Mouse (Mus musculus) Patski (cell line): ENCODE measurements at regions not wholly inside any gene's neighbourhood (a gene's known extent, or its start where the extent isn't known, plus 50 kb on each side); places are given as distances from the start of the nearest gene placed in this dataset.
A peak's percentile ranks its signal among the peaks of the same experiment; 100 is the strongest.

Experiments
- ATAC-seq: fragments of 100-300 bp; one replicate; pipeline ENCODE4 v1.8.0; 2021
- CTCF ChIA-PET: fragments of 350-600 bp; sonication (Branson Sonifier 250); formaldehyde crosslinking; loops from one replicate; lab custom pipeline; 2022; ENCODE audit warnings: inconsistent platforms; lab: Charles Lee
- POLR2A ChIA-PET: fragments of 350-600 bp; sonication (Branson Sonifier 250); formaldehyde crosslinking; loops from one replicate; lab custom pipeline; 2022; ENCODE audit warnings: antibody characterized with exemption, inconsistent platforms; lab: Charles Lee
- DNase-seq: peaks from one replicate; pipeline ENCODE4 v3.0.0-alpha.2; 2011; ENCODE audit warnings: low read depth, low spot score
- H3K27me3 ChIP-seq: fragments of 371-371 bp; one replicate; pipeline ENCODE4 v1.5.1; 2021
- CTCF ChIP-seq: fragments of 100-300 bp; IDR thresholded peaks from one replicate; pipeline ENCODE4 v1.5.1; 2021
- in situ Hi-C: fragments of 300-500 bp; cut with MboI; formaldehyde crosslinking; loops from 3 replicates; pipeline ENCODE4 v1.11.1; 2018; ENCODE audit warnings: low pct_unique_long_range_greater_than_20kb, mixed read lengths

DNA sequence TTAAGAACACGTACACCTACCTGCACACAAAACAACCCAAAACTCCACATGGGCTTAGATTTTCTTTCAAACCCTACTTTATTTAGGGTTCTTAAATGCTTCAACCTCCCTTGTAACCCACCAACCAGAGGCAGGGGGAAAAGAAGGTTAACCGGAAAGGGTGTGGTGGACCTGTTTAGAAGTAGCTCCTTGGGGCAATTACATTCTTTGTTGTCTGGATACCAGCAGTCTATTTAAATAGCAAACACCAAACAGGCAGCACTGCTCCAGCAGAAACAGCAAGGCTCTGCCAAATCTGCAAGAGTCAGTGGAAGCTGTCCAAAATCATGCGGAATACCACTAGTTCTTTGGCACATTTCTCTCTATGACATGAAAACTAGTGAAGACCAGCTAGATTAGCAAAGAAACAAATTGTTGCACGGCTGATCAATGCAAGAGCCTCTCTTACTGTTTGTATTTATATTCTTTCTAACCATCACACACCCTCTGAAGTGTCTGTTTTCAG lies 490.3 kb downstream of the Rapgef2 start:
- ATAC-seq, result no peak
- in situ Hi-C loops, result no loop called here
- H3K27me3 ChIP-seq, result peaks cover 12% of the 10 kb centered on the region
- TF ChIP-seq CTCF, result no peak
- ChIA-PET POLR2A (no interaction called here), CTCF (no interaction called here)
- DNase-seq, result no peak

DNA sequence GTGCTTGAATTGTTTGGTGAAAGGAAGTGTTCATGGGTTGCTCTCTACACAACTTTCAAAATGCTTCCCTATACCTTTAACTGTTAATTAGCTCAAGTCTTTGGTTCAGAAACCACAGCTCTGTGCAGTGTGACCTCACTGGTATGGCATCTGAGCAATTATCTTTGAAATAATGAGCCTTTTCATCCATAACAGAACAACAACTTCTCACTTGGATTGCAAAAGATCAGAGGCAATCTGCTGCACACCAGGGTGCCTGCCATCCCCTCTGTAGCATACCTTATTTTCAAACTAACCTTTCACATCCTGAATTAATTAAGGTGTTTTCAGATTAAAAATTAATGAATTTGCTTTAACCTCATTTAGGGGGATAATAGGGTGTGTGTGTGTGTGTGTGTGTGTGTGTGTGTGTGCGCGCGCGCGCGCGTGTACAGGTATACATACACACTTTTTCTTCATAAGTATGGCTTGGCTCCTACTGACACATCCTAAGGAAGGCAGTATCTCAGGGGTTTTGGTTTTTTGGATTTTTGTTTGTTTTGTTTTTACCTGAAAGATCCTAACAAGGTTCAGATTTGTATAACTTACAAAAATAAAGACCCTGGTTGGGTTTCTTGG lies 493.8 kb downstream of the Rapgef2 start:
- ChIA-PET POLR2A (no interaction called here), CTCF (interaction anchor here (1.2 kb wide), 1 partner anchor 11 kb away, joined by 3 read pairs; no protein-coding TSS in a partner anchor)
- H3K27me3 ChIP-seq, result no peaks in the 10 kb centered on the region
- in situ Hi-C loops, result no loop called here
- peak; percentile 71 for DNase-seq
- peak; percentile 88 for ATAC-seq
- no peak for TF ChIP-seq CTCF

DNA sequence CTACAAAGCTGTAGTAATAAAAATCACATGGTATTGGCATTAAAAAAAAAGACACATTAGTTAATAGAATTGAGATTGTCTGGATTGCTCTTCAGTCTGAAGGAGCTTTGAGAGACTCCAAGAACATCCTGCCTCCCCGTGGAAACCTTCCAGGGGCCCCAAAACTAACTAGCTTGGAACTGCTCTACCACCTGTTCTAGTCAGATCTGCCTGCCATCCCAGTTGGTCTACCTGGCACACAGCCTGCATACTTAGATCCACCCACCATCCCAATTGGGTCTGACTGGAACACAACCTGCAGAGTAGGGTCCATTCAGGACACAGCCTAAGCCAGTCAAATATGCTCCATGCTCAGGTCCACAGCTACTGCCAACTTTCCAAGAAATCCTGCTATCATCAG lies 503.6 kb downstream of the Rapgef2 start:
- DNase-seq (no peak), ATAC-seq (no peak)
- ChIA-PET POLR2A (no interaction called here), CTCF (no interaction called here)
- TF ChIP-seq CTCF, result no peak
- in situ Hi-C loops, result no loop called here
- H3K27me3 ChIP-seq, result peaks cover 9% of the 10 kb centered on the region

DNA sequence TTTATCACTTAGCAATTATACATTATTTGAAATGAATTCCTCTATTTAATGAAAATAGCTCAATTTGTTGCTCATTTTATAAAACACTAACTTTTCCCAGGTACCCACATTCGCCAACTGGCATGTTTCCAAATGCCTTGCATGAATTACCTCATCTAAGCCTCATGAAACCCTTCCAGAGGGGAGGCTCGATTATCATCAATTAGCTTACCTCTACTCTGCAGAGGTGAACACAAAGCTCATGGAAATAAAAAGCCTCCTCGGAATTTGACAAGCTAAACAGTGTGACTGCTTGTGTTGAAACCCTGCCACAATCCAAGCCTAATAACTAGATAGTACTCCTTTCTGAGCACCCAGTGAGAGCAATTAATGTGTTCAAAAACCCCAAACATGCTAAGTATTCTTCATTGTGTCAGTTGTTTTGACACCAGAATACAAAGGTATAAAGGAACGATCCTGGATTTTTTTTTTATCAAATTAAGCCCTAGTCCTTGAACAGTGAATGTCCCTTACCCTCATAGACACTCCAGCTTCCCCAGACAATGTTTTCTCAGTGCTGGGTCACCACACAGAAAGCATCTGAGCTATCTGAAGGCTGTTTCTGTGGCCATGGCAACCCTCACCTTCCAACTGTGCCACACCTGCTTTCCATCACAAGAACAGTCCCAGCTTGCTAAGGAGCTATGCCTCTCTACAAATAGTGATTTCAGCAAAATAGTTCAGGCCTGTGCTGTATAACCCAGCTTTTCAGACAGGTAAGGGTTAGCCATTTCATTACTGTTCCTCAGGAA lies 530.4 kb downstream of the Rapgef2 start:
- ATAC-seq, result peak; percentile 34
- CTCF ChIA-PET, result no interaction called here

DNA sequence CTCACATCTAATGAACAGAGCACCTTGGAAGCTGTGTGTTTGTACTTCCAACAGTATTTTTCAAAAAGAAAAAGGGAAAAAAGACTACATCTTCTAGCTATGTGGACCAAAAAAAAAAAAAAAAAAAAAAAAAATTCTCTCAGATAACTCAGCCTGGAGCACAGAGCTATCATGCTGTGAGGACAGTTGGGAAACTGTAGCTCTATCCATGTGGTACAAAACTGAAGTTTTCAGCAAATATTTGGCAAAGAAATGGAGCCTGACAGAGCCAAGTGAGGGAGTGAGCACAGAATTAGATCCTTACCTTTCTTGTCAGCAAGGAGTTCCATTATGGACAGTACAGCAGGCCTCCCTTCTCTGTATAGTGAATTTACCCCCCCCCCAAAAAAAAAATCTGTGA lies 550.2 kb downstream of the Rapgef2 start:
- peaks cover 7% of the 10 kb centered on the region for H3K27me3 ChIP-seq
- no peak for ATAC-seq
- in situ Hi-C loops, result no loop called here
- no peak for TF ChIP-seq CTCF
- CTCF ChIA-PET, result no interaction called here
- POLR2A ChIA-PET, result no interaction called here
- DNase-seq, result no peak

More for the DNA sequence above, 530.4 kb downstream of the Rapgef2 start:
- no peak for TF ChIP-seq CTCF
- POLR2A ChIA-PET, result no interaction called here
- in situ Hi-C loops, result no loop called here
- no peak for DNase-seq
- H3K27me3 ChIP-seq, result peaks cover 5% of the 10 kb centered on the region

DNA sequence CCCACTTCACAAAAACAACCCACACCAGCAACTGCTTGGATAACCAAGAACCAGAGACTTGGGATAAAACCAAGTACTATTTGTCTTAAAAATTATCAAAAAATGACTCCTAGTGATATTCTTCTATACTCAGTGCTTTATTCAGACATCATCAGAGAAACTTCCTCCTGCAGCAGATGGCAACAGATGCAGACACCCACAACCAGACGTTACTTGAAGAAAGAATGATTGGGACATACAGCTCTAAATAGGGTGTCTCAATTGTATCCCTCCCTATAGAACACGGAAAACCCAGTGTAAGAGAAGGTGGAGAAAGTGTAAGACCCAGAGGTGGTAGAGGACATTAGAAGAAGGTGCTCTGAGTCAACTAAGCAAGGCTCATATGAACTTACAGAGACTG lies 569.6 kb downstream of the Rapgef2 start:
- TF ChIP-seq CTCF, result no peak
- in situ Hi-C loops, result no loop called here
- CTCF ChIA-PET, result no interaction called here
- ATAC-seq, result no peak
- POLR2A ChIA-PET, result no interaction called here
- no peaks in the 10 kb centered on the region for H3K27me3 ChIP-seq
- DNase-seq, result no peak

DNA sequence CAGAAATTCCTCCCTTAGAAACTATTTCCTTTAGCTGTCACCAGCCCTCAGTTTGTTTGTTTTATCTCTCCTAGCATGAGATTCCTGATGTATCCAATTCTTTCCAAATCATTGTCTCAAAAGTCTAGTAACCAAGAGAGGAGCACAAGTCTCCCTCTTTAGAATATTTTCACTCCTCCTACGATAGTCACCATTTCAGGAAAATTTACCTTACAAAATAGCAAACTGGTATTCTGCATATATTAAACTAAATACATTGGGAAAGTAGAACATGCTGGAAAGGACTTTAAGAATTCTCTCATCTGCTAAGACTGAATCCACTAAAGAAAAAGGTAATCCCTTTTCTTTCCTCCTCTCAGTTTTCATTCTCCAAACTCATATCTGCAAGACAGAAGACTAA lies 578.6 kb downstream of the Rapgef2 start:
- in situ Hi-C loops, result no loop called here
- ChIA-PET POLR2A (no interaction called here), CTCF (no interaction called here)
- TF ChIP-seq CTCF, result no peak
- ATAC-seq, result no peak
- H3K27me3 ChIP-seq, result peaks cover 5% of the 10 kb centered on the region
- DNase-seq, result no peak

DNA sequence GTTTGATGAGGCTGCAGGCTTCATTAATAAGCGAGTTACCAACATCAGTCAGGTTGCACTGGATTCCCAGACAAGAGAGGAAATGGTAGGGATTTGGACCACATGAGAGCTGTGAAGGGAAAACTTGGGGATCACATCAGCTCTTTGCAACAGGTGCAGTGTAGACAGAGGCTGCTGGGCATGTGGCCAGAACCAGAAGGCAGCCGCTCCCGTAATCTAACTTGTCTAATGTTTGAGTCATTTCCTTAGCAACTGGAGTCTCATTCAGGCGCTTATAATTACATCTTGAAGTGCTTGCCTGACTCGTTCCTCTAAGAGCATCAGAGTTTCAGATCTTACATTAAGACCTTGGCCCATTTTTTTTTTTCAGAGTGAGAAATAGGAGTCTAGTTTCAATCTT lies 587.4 kb downstream of the Rapgef2 start:
- peak; percentile 1 for DNase-seq
- ChIA-PET CTCF (interaction anchor here (1.0 kb wide), 1 partner anchor 26 kb away, joined by 3 read pairs; no protein-coding TSS in a partner anchor), POLR2A (no interaction called here)
- in situ Hi-C loops, result no loop called here
- TF ChIP-seq CTCF, result no peak
- peak; percentile 60 for ATAC-seq
- peaks cover 9% of the 10 kb centered on the region for H3K27me3 ChIP-seq

DNA sequence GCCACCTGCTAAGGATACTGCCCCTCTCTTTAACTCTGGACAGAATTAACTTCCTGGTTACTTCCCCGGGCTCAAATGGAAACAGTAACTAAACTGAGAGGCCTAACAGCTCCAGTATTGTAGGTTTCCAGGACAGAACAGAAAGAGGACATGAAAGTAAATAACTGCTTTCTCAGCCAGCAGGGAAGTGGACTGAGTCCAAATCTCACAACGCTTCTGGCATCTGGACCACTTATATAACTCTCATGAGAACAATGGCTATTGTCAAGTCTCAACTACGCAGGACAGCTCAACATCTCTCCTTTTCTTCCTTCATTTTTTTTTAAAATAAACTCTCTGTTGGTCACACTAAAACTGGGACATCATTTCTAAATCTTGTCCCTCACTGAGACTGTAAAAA lies 594.8 kb downstream of the Rapgef2 start:
- ATAC-seq, result no peak
- CTCF ChIA-PET, result interaction anchor here (1.4 kb wide), 1 partner anchor 22 kb away, joined by 3 read pairs; no protein-coding TSS in a partner anchor
- in situ Hi-C loops, result no loop called here

DNA sequence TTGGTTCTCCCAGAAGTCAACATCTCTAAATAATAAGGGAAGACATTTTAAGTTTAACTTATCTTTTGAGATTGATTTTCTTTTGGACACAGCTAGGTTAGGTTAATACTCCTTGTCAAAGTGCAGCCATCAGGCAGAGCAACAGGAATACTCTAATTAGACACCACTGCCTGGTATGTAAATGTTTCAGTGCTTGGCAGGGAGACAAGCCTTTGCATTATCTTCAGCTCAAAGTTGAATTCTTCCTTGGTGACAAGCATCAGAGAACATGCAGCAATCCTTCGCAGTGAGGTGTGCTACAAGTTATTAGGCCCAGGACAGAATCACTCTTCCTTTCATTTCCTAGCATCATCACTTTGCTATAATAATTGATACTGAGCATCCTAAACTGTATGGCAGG lies 608.7 kb downstream of the Rapgef2 start:
- no peak for DNase-seq
- CTCF ChIA-PET, result interaction anchor here (1.3 kb wide), 1 partner anchor 9 kb away, joined by 3 read pairs; no protein-coding TSS in a partner anchor
- TF ChIP-seq CTCF, result no peak
- POLR2A ChIA-PET, result no interaction called here
- peaks cover 4% of the 10 kb centered on the region for H3K27me3 ChIP-seq
- in situ Hi-C loops, result no loop called here
- no peak for ATAC-seq

More for the DNA sequence above, 594.8 kb downstream of the Rapgef2 start:
- no peak for DNase-seq
- TF ChIP-seq CTCF, result no peak
- peaks cover 11% of the 10 kb centered on the region for H3K27me3 ChIP-seq
- POLR2A ChIA-PET, result no interaction called here

DNA sequence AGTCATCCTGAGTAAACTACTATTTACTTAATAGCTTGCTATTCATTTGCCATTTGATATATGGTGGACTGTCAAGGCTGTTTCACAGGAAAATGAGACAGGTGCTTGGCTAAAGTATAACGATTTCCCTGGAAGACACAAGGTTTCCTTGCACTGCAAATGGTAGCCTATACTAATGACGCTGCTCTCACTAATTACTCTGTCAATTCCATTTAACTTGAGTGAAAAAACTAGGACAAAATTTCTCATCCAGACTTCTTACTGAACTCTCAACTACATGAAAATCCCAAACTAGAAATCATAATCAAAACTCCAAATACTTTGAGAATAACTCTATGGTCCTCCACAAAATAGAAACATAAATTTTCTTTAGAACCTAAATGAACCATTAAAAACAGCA lies 609.5 kb downstream of the Rapgef2 start:
- ChIA-PET CTCF (no interaction called here), POLR2A (no interaction called here)
- DNase-seq (no peak), ATAC-seq (no peak)
- TF ChIP-seq CTCF, result no peak
- peaks cover 4% of the 10 kb centered on the region for H3K27me3 ChIP-seq
- in situ Hi-C loops, result no loop called here
